In the genomic region with DNA sequence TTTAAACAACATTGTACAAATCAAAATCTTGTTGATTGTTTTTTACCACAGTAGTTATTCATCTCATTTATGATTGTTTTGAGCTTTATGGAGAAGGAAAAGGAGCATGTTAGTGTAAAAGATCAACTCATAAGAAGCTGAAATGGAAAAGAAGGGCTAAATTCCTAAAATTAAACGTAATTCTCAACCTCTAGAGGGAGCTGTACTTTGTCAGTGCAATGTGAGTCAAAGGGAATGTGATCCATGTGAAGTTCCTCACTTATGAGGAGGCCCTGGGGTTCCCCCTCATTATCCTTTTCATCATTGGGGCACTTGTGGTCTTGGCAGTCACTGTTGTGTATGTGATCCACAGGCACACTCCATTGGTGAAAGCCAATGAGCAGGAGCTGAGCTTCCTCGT, we compare ENCODE assay signal across 37 mouse cellular contexts. TPM values are rescaled to one million over a fixed set of nuclear protein-coding genes. Genes with fewer than 3 reads are reported as not detected.
DNase-seq lines count a peak whose midpoint lies in the region; ATAC-seq and TF ChIP-seq lines count a peak whose summit lies in the region.
"Had no signal": no experiment of that assay in that cellular context is flagged by ENCODE, and none has a peak within 500 bp of the region (broad histone marks: within the 10 kb centered on the region; RNA-seq: fewer than 3 reads in every experiment).

No protein-coding gene starts in this region.

- H3K4me1 ChIP-seq in kidney, postnatal 0 days (replicated peaks; ENCODE audit: insufficient read depth, low read length), result no peaks in the 10 kb centered on the region
- no peaks in the 10 kb centered on the region for H3K4me1 ChIP-seq in midbrain, postnatal 0 days (ENCODE audit: insufficient read depth, low read length)
- no peaks in the 10 kb centered on the region for H3K4me1 ChIP-seq in midbrain, embryonic 16.5 days (ENCODE audit: control insufficient read depth, insufficient read depth, low read length)
- no peaks in the 10 kb centered on the region for H3K4me1 ChIP-seq in stomach, postnatal 0 days (replicated peaks; ENCODE audit: control insufficient read depth, insufficient read depth)
- H3K4me1 ChIP-seq: embryonic facial prominence, embryonic 10.5 days; embryonic facial prominence, embryonic 15.5 days; forebrain, embryonic 12.5 days; heart, embryonic 13.5 days; hindbrain, embryonic 15.5 days; limb, embryonic 10.5 days; limb, embryonic 15.5 days; liver, embryonic 13.5 days; lung, embryonic 15.5 days; neural tube, embryonic 13.5 days; stomach, embryonic 15.5 days had no signal

- peak; percentile 52 for TF ChIP-seq CTCF in kidney, postnatal 0 days (IDR thresholded peaks at IDR 0.05; ENCODE audit: low read depth)
- 0 out of 2 replicates have a peak, but pooled peaks have one; percentile 9 for TF ChIP-seq CTCF in midbrain, postnatal 0 days (IDR thresholded peaks at IDR 0.05)
- peak; percentile 42 for TF ChIP-seq CTCF in stomach, postnatal 0 days (IDR thresholded peaks at IDR 0.05; ENCODE audit: low read depth)

- no peak for DNase-seq in kidney, postnatal 0 days (ENCODE audit: low spot score)
- DNase-seq in kidney, postnatal 4 days, result no peak
- DNase-seq in midbrain, postnatal 0 days (ENCODE audit: low spot score), result no peak
- DNase-seq in Muller cell, postnatal 12 days (ENCODE audit: inconsistent ontology term), result peak; percentile 43
- DNase-seq in stomach, postnatal 0 days (ENCODE audit: low spot score), result no peak
- DNase-seq in thymus, postnatal 10 days (ENCODE audit: low spot score in 2 of 2), result no peak
- DNase-seq: adrenal gland, adult 2 months; adrenal gland, postnatal 36 days; B cell, adult 2 months; cerebellum, adult 2 months; cerebellum, postnatal 25 days; forebrain, postnatal 0 days; gastrocnemius, postnatal 10 days; heart, postnatal 10 days; kidney, adult 8-10 months; kidney, postnatal 10 days; liver, embryonic 13.5 days; lung, postnatal 36 days; right cerebral cortex, postnatal 25 days; thymus, postnatal 25 days had no signal

- no peak for ATAC-seq in kidney, postnatal 0 days (replicated peaks; ENCODE audit: low FRiP score, low read depth)
- no peak for ATAC-seq in midbrain, postnatal 0 days (ENCODE audit: low FRiP score)
- ATAC-seq in midbrain, embryonic 16.5 days, result no peak
- no peak for ATAC-seq in stomach, postnatal 0 days (ENCODE audit: low FRiP score, low TSS enrichment)
- ATAC-seq: forebrain, postnatal 0 days had no signal

- no peak overlapping the region for H3K4me3 ChIP-seq in kidney, postnatal 0 days (replicated peaks; ENCODE audit: low read depth, low read length)
- no peak overlapping the region for H3K4me3 ChIP-seq in midbrain, postnatal 0 days (ENCODE audit: low read depth, low read length)
- H3K4me3 ChIP-seq in midbrain, embryonic 16.5 days (ENCODE audit: low read depth, low read length), result no peak overlapping the region
- no peak overlapping the region for H3K4me3 ChIP-seq in stomach, postnatal 0 days (ENCODE audit: low read depth, low read length)
- H3K4me3 ChIP-seq: embryonic facial prominence, embryonic 10.5 days; embryonic facial prominence, embryonic 15.5 days; forebrain, embryonic 12.5 days; heart, embryonic 13.5 days; hindbrain, embryonic 15.5 days; limb, embryonic 10.5 days; limb, embryonic 15.5 days; liver, embryonic 13.5 days; lung, embryonic 15.5 days; neural tube, embryonic 13.5 days; stomach, embryonic 15.5 days had no signal

- no peak overlapping the region for H3K9ac ChIP-seq in kidney, postnatal 0 days (ENCODE audit: low read depth, low read length)
- no peak overlapping the region for H3K9ac ChIP-seq in midbrain, postnatal 0 days (replicated peaks; ENCODE audit: low read length, poor library complexity, severe bottlenecking)
- no peak overlapping the region for H3K9ac ChIP-seq in midbrain, embryonic 16.5 days (ENCODE audit: low read depth, low read length)
- no peak overlapping the region for H3K9ac ChIP-seq in stomach, postnatal 0 days (ENCODE audit: low read length)
- H3K9ac ChIP-seq: embryonic facial prominence, embryonic 15.5 days; forebrain, embryonic 12.5 days; forebrain, postnatal 0 days; heart, embryonic 13.5 days; hindbrain, embryonic 15.5 days; limb, embryonic 15.5 days; liver, embryonic 13.5 days; lung, embryonic 15.5 days; neural tube, embryonic 13.5 days; stomach, embryonic 15.5 days had no signal

- 70% methylated on average over 2 of the region's 2 CpGs for WGBS in kidney, postnatal 0 days
- 58% methylated on average over 2 of the region's 2 CpGs for WGBS in midbrain, postnatal 0 days
- WGBS in midbrain, embryonic 16.5 days, result 70% methylated on average over 2 of the region's 2 CpGs
- WGBS in stomach, postnatal 0 days, result 61% methylated on average over 2 of the region's 2 CpGs

- no peaks in the 10 kb centered on the region for H3K36me3 ChIP-seq in kidney, postnatal 0 days (ENCODE audit: insufficient read depth, low read length)
- no peaks in the 10 kb centered on the region for H3K36me3 ChIP-seq in midbrain, postnatal 0 days (ENCODE audit: insufficient read depth, low read length)
- H3K36me3 ChIP-seq in midbrain, embryonic 16.5 days (ENCODE audit: control insufficient read depth, insufficient read depth, low read length), result no peaks in the 10 kb centered on the region
- H3K36me3 ChIP-seq in stomach, postnatal 0 days (ENCODE audit: control insufficient read depth, insufficient read depth, low read length), result no peaks in the 10 kb centered on the region
- H3K36me3 ChIP-seq: embryonic facial prominence, embryonic 10.5 days; embryonic facial prominence, embryonic 15.5 days; forebrain, embryonic 12.5 days; G1E; heart, embryonic 13.5 days; hindbrain, embryonic 15.5 days; limb, embryonic 10.5 days; limb, embryonic 15.5 days; liver, embryonic 13.5 days; lung, embryonic 15.5 days; neural tube, embryonic 13.5 days; stomach, embryonic 15.5 days had no signal

- no peak for TF ChIP-seq EP300 in stomach, postnatal 0 days (optimal IDR thresholded peaks at IDR 0.05)

- H3K27me3 ChIP-seq in kidney, postnatal 0 days (ENCODE audit: insufficient read depth, low read length), result no peaks in the 10 kb centered on the region
- no peaks in the 10 kb centered on the region for H3K27me3 ChIP-seq in midbrain, postnatal 0 days (ENCODE audit: insufficient read depth, low read length)
- no peaks in the 10 kb centered on the region for H3K27me3 ChIP-seq in midbrain, embryonic 16.5 days (ENCODE audit: control insufficient read depth, insufficient read depth, low read depth, low read length)
- H3K27me3 ChIP-seq in stomach, postnatal 0 days (ENCODE audit: control insufficient read depth, insufficient read depth, low read length), result no peaks in the 10 kb centered on the region
- H3K27me3 ChIP-seq: embryonic facial prominence, embryonic 15.5 days; forebrain, embryonic 12.5 days; heart, embryonic 13.5 days; hindbrain, embryonic 15.5 days; limb, embryonic 15.5 days; liver, embryonic 13.5 days; lung, embryonic 15.5 days; neural tube, embryonic 13.5 days; stomach, embryonic 15.5 days had no signal

- no peak overlapping the region for H3K27ac ChIP-seq in kidney, postnatal 0 days
- no peak overlapping the region for H3K27ac ChIP-seq in midbrain, postnatal 0 days (ENCODE audit: low read depth, low read length)
- H3K27ac ChIP-seq in midbrain, embryonic 16.5 days (ENCODE audit: low read length), result no peak overlapping the region
- no peak overlapping the region for H3K27ac ChIP-seq in stomach, postnatal 0 days (replicated peaks)
- H3K27ac ChIP-seq: embryonic facial prominence, embryonic 10.5 days; embryonic facial prominence, embryonic 15.5 days; forebrain, embryonic 12.5 days; heart, embryonic 13.5 days; hindbrain, embryonic 15.5 days; limb, embryonic 10.5 days; limb, embryonic 15.5 days; liver, embryonic 13.5 days; lung, embryonic 15.5 days; neural tube, embryonic 13.5 days; stomach, embryonic 15.5 days had no signal

- H3K4me2 ChIP-seq in kidney, postnatal 0 days (ENCODE audit: low read length), result no peak overlapping the region
- H3K4me2 ChIP-seq in midbrain, postnatal 0 days (ENCODE audit: low read depth, low read length, poor library complexity, severe bottlenecking), result no peak overlapping the region
- no peak overlapping the region for H3K4me2 ChIP-seq in midbrain, embryonic 16.5 days (ENCODE audit: low read length)
- H3K4me2 ChIP-seq in stomach, postnatal 0 days (replicated peaks; ENCODE audit: low read depth), result no peak overlapping the region
- H3K4me2 ChIP-seq: embryonic facial prominence, embryonic 15.5 days; forebrain, embryonic 12.5 days; heart, embryonic 13.5 days; hindbrain, embryonic 15.5 days; limb, embryonic 15.5 days; liver, embryonic 13.5 days; lung, embryonic 15.5 days; midbrain, embryonic 11.5 days; neural tube, embryonic 13.5 days; stomach, embryonic 15.5 days had no signal

- no peaks in the 10 kb centered on the region for H3K9me3 ChIP-seq in kidney, postnatal 0 days (replicated peaks; ENCODE audit: low read length)
- H3K9me3 ChIP-seq in midbrain, postnatal 0 days (ENCODE audit: low read length), result no peaks in the 10 kb centered on the region
- no peaks in the 10 kb centered on the region for H3K9me3 ChIP-seq in midbrain, embryonic 16.5 days (replicated peaks; ENCODE audit: control insufficient read depth, low read length, poor library complexity, severe bottlenecking)
- no peaks in the 10 kb centered on the region for H3K9me3 ChIP-seq in stomach, postnatal 0 days (ENCODE audit: control insufficient read depth, low read length)
- H3K9me3 ChIP-seq: embryonic facial prominence, embryonic 10.5 days; embryonic facial prominence, embryonic 15.5 days; forebrain, embryonic 12.5 days; G1E; heart, embryonic 13.5 days; hindbrain, embryonic 15.5 days; limb, embryonic 10.5 days; limb, embryonic 15.5 days; liver, embryonic 13.5 days; lung, embryonic 15.5 days; neural tube, embryonic 13.5 days; stomach, embryonic 15.5 days had no signal

RNA-seq across cellular contexts. Expression of gene Vmn2r7, which starts 54.0 kb away (rescaled TPM):
- polyA plus RNA-seq in kidney, postnatal 0 days (2015; fragmentation: Nextera tagmentation; extraction: Ambion mirVana), result not detected in 2 replicates
- not detected in 2 replicates for total RNA-seq in midbrain, postnatal 0 days (2014; rRNA removed)
- not detected in 2 replicates for polyA plus RNA-seq in midbrain, postnatal 0 days (2015; fragmentation: Nextera tagmentation; extraction: Ambion mirVana)
- polyA plus RNA-seq in midbrain, embryonic 16.5 days (2015; fragmentation: Nextera tagmentation; extraction: Ambion mirVana), result not detected in 2 replicates
- not detected in 2 replicates for polyA plus RNA-seq in stomach, postnatal 0 days (2015; fragmentation: Nextera tagmentation; extraction: Ambion mirVana)
- total RNA-seq: adrenal gland, adult 2 months; adrenal gland, postnatal 36 days; forebrain, postnatal 0 days; gastrocnemius, postnatal 10 days; granulocyte monocyte progenitor cell, adult 5-6 weeks; heart, postnatal 10 days; hematopoietic stem cell, adult 5-6 weeks; layer of hippocampus, postnatal 14 days had no signal
- polyA plus RNA-seq: adrenal gland, adult 2 months; embryonic facial prominence, embryonic 15.5 days; forebrain, embryonic 12.5 days; forebrain, postnatal 0 days; G1E; heart, embryonic 13.5 days; hindbrain, embryonic 15.5 days; intestine, embryonic 14.5 days; limb, embryonic 10.5 days; limb, embryonic 15.5 days; liver, embryonic 13.5 days; lung, embryonic 15.5 days; midbrain, embryonic 11.5 days; neural tube, embryonic 13.5 days; stomach, embryonic 15.5 days had no signal
